Mouse (Mus musculus): ENCODE measurements around the gene Plek.

The Plek gene

GRCm38 (mm10) chr11:17000353-17001334 lies 51.5 kb downstream of the Plek start:
- no peak for DNase-seq (ENCODE audit: low spot score in 2 of 2)

DNA sequence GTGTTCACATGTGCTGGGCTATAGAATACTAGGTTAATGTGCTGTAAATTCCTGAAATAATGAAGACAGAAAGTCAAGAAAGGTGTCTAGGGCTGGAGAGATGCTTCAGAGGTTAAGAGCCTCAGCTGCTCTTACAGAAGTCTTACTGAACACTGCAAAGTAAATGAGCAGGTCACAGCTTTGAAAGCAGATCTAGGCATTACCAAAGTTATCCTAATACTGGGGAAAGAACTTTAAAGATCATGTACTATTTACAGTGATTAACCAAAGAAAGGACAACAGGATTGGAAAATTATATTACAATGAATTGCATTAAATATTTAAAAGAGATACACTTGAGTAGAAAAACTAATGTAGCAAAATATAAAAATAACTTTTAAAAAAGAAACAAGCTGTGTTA lies 52.2 kb downstream of the Plek start:
- no peak for DNase-seq (ENCODE audit: low spot score in 2 of 2)

DNA sequence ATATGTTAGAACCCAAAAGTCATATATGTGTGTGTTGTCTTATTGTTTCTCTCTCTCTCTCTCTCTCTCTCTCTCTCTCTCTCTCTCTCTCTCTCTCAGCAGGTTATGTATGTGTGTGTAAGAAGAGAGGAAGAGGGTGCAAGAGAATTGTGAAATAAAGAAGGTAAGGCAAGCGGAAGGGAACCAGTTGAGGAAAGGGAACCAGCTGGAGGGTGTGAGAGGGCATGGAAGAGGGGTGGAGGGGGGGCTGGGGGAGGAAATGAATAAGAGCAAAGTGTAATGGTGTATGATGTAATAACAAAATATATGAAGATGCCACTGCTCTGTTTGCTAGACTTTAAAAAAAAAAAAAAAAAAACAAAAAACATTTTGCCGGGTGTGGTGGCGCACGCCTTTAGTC lies 52.8 kb downstream of the Plek start:
- no peak for DNase-seq (ENCODE audit: low spot score in 2 of 2)

GRCm38 (mm10) chr11:16997465-16997864 lies 54.7 kb downstream of the Plek start:
- DNase-seq (ENCODE audit: low spot score in 2 of 2): no peak

- DNase-seq (ENCODE audit: low spot score in 2 of 2): no peak
Measured at GRCm38 (mm10) chr11:16996818-16997217, 55.4 kb downstream of the Plek start.

DNA sequence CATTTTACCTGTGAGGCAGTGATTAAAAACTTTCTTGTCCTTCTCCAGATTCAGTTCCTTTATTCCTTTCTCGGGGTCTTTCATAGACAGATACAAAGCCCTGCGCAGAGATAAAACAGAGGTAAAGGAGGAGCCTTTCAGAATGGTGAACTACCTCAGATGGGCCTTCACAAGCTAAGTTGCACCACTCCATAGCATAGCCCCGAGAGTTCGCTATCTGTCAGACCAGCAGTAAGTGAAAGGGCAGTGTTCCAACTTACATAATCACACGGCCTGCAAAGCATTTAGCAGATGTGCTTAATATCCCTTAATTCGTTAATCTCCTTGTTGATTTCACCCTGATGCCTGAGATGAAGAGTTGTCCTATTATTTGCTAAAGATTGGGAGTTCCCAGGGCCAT lies 59.3 kb downstream of the Plek start:
- DNase-seq (ENCODE audit: low spot score in 2 of 2): no peak

DNA sequence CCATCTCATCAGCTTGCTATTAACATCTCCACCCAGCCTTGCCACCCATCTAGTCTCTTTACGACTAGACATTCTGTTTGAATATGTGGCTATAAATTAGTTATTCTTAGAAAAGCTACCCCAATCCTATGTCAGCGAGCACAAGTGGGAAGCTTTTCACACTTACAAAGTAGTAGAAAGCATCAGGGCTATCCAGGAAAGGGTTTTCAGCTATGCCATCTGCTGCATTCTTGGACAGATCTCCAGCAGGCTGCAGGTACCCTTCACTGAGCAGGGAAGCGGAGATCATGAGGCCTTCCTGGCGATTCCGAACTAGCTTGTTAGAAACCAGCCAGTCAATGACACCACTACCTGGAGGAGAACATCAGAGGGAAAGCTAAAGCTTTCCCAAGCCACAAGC lies 62.3 kb downstream of the Plek start:
- no peak for DNase-seq (ENCODE audit: low spot score in 2 of 2)

DNA sequence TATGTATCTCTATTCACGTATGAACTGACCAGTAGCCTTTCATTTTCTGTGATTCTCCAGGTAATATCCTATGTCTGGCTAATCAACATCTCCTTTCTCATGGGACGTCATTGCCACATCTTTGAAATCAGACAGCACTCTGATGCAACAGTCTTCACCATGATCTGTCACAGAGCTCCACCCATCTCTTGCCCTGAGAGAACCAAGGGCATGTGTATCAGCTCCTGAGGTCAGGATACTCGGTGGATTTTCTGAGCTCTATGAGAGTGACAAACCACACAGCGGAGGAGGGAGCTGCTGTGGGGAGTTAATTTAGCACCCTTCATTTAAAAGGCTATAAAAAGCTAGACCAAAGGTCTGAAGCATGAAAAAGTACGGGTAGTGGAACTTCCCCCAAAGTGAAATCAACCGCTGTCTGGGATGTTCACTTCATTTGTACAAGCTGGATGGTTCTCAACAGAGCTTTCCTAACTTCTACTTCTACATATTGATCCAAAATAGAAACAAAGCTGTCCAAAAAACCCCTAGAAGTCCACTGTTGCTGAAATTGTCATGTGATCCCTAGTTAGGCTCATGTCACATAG lies 64.3 kb downstream of the Plek start:
- no peak for DNase-seq (ENCODE audit: low spot score in 2 of 2)

- DNase-seq (ENCODE audit: low spot score in 2 of 2): no peak
Measured at GRCm38 (mm10) chr11:16986550-16987187, 65.5 kb downstream of the Plek start.

- DNase-seq (ENCODE audit: low spot score in 2 of 2): no peak
Measured at GRCm38 (mm10) chr11:16978161-16978707, 73.9 kb downstream of the Plek start.

- no peak for DNase-seq (ENCODE audit: low spot score in 2 of 2)
Measured at GRCm38 (mm10) chr11:16977611-16978010, 74.6 kb downstream of the Plek start.

DNA sequence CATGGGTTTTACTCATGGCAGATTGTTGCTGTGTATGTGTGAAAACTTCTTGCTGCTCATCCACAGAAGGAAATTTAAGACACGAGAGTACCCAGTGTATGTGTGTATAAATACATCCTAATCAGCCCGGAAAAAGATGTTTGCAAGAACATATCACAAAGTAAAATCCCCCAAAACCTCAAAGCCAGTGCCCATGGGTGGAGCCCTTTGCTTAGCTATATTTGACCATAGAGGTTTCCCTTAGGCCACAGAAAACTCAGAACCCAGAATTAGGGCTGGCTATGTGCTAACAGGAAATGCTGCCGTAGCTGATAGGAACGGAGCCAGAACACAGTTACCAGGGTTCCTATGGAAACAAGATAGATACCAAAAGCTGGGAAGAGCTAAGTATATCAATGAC lies 75.2 kb downstream of the Plek start:
- DNase-seq (ENCODE audit: low spot score in 2 of 2): no peak

- no peak for DNase-seq (ENCODE audit: low spot score in 2 of 2)
Measured at GRCm38 (mm10) chr11:16973086-16973485, 79.1 kb downstream of the Plek start.

DNA sequence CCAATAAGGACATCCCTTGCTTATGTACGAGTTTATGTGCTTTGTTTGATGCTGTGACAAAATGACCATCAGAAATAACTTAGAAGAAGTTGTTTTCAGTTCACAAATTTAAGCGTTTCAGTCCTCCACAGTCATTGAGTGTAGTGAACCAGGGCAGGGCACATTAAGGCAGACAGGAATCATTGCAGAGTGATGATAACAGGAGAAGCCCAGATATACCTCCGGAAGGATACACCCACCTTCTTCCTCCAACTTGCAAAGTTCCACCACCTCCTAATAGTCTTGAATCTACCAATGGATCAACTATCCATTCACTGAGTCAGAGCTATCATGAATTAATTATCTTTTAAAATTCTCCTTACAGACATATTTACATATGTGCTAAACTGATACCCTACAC lies 80.2 kb downstream of the Plek start:
- no peak for DNase-seq (ENCODE audit: low spot score in 2 of 2)

DNA sequence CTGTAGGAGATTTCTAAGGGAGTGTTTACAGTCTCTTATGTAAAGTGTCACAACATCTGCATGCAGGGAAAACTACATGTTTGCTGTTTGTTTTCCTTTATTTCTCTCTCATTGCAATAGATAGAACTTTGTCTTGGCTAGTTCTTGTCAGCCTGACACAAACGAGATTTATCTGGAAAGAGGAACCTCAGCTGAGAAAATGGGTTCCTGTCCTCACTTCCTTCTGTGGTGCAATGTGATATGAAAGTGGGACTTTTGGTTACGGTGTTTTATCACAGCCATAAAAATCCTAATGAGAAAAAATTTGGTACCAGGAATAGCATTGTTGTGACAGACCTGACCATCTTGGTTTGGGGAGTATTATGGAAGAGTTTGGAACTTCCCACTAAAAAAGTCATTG lies 82.5 kb downstream of the Plek start:
- no peak for DNase-seq (ENCODE audit: low spot score in 2 of 2)

- DNase-seq (ENCODE audit: low spot score in 2 of 2): peak in 1 of 2 experiments; percentile 38
Measured at GRCm38 (mm10) chr11:16967806-16968205, 84.4 kb downstream of the Plek start.

GRCm38 (mm10) chr11:16958520-16958919 lies 93.7 kb downstream of the Plek start:
- DNase-seq (ENCODE audit: low spot score in 2 of 2): no peak

DNA sequence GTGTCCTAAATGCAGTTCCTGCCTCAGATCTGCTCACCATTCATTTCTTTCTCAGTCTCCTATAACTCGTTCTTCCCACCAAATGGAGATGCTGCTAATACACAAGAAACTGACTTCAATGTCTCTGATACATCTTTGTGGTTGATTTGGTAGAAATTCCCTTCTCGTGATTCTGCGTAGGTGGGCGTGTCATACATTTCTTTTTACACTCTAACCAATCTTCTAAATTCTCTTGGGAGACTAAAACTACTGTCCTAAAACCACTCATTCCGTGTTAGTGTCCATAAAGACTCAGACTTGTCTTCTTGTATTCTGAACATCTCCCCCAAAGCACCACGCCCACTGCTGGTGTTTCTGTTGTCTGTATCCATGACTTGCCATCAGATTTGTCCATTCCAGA lies 95.2 kb downstream of the Plek start:
- DNase-seq (ENCODE audit: low spot score in 2 of 2): no peak

GRCm38 (mm10) chr11:16956115-16956862 lies 95.9 kb downstream of the Plek start:
- DNase-seq (ENCODE audit: low spot score in 2 of 2): no peak

DNA sequence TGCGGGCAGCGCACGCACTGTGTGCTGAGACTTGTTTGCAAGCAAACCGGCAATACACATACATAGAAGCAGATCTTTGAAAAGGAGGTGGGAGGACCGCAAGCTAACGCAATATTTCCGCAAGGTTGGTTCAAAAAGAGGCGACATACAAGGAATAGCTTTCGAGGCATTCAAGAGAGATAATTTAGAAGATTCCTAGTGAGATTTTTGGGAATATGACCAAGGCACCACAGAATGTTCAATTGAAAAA lies 100.5 kb downstream of the Plek start:
- DNase-seq (ENCODE audit: low spot score in 2 of 2): no peak

GRCm38 (mm10) chr11:16950976-16951760 lies 101.0 kb downstream of the Plek start, which contains the start of gene Fbxo48:
Gene Fbxo48 (plus strand): TSS chr11:16951375.
- DNase-seq (ENCODE audit: low spot score in 2 of 2): peak; percentile 92 to 96

Data from frontal cortex, postnatal 14 days (tissue).